Mouse (Mus musculus) megakaryocyte, embryonic 14.5 days (primary cell): Measurements from ENCODE around the gene Matk. TPM values are rescaled to one million over a fixed set of nuclear protein-coding genes. Genes with fewer than 3 reads are reported as not detected.

ENCODE experiments used
- H3K27me3 ChIP-seq: replicated peaks from 2 replicates; pipeline ENCODE3; 2012; ENCODE audit warnings: inconsistent platforms
- H3K36me3 ChIP-seq: replicated peaks from 2 replicates; pipeline ENCODE3; 2012; ENCODE audit warnings: low read length, inconsistent platforms, mixed read lengths
- H3K4me1 ChIP-seq: 2 replicates; pipeline ENCODE4 v1.6.1; 2012; ENCODE audit warnings: inconsistent platforms
- H3K4me3 ChIP-seq: replicated peaks from 2 replicates; pipeline ENCODE3; 2012; ENCODE audit warnings: moderate library complexity, mild to moderate bottlenecking, inconsistent platforms
- H3K9me3 ChIP-seq: 2 replicates; pipeline ENCODE4 v1.6.1; 2012; ENCODE audit warnings: inconsistent platforms
- FLI1 ChIP-seq: IDR thresholded peaks from 2 replicates; pipeline ENCODE4 v1.6.1; 2012; ENCODE audit warnings: low read length, inconsistent platforms, mixed read lengths
- GATA1 ChIP-seq: IDR thresholded peaks from 3 replicates; pipeline ENCODE4 v1.6.1; 2012; ENCODE audit warnings: mixed read lengths, low read length, inconsistent platforms, borderline replicate concordance
- polyA plus RNA-seq: library from polyadenylated mRNA; stranded (reverse); fragments of >175 nt; gene quantifications from 2 replicates; pipeline ENCODE4 v1.2.3, GENCODE M21; 2012; ENCODE audit warnings: low replicate concordance; ENCODE audit not compliant: insufficient read depth

The Matk gene
- polyA plus RNA-seq, 1 experiment = 21.4 TPM

DNA sequence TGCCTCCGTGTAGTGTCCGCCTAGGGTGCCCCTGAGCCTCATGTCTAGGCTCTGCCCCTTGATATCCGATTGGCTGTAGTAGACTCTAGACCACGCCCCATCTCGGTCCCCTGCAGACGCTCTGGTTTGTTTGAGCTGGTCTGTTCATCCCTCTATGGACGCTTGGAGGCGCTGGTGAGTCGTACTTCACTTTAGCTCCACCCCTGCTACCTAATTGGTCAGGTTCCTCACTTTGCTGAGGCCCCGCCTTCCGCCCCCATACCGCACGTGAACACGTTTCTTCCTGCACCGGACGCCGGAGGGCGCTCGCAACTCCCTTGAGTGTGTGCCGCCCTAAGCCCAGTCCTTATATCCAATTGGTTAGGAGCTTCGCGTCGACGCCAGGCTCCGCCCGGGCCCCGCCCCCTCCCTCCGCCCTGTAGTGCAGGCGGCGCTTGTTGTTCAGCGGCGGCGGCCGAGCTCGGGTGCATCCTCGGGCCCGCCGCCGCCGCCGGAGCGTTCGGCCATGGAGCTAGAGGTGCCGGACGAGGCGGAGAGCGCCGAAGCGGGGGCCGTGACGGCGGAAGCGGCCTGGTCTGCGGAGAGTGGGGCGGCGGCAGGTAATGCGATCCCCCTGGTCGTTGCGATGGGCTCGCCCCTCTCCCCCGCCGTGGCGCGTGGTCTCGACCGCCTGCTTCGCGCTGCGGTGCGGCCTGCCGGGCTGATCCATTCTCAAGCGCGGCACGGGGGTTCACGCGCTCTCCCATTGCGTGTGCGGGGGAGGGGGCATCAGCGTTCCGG is 40.0 kb downstream of the Matk start, which contains the start of gene Pip5k1c:
Pip5k1c (plus strand) TSS at position 410 of the 780 bp plus-strand sequence.
- Histone ChIP-seq H3K36me3 (peaks cover 25% of the 10 kb centered on the region), H3K9me3 (no peaks in the 10 kb centered on the region), H3K4me3 (peak within 1 kb of the TSS; percentile 99), H3K27me3 (no peaks in the 10 kb centered on the region), H3K4me1 (peaks cover 81% of the 10 kb centered on the region)
- TF ChIP-seq GATA1 (no peak), FLI1 (no peak)

DNA sequence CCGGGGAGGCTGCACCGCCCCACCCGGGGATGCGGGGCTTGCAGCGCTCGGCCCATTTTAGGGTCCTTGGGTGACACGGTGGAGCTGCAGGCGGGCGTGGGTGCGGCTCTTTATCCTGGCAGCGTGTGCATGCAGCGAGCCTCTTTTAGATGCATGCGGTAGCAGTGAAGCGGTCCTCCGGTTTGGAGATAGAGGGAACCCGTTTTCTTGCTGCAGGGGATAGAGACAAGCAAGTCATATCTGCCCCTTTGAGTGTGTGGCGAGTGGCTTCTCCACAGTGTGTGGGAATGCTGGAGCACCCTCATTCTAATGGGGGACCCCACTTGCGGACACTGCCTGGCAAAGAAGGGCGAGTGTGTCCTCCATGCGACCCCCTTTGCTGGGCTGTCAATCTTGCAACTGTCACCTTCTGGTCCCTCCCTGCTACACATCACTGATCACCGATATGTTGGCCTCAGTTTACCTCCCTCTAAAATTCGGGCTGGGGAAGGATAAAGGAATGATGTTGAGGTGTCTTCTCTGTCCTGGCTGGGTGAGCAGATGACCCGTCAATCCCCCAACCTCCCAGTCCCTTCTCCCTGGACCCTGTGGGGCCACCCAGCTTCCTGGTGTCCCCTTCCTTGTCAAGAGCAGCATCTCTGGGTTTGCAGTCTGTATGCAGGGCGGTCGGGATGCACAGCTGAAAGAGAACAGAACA is 40.7 kb downstream of the Matk start:
- H3K27me3 ChIP-seq = no peaks in the 10 kb centered on the region
- H3K36me3 ChIP-seq = peaks cover 28% of the 10 kb centered on the region
- TF ChIP-seq GATA1 (no peak), FLI1 (no peak)
- peak overlapping the region; percentile 99 for H3K4me3 ChIP-seq
- H3K9me3 ChIP-seq = no peaks in the 10 kb centered on the region
- H3K4me1 ChIP-seq = peaks cover 81% of the 10 kb centered on the region

DNA sequence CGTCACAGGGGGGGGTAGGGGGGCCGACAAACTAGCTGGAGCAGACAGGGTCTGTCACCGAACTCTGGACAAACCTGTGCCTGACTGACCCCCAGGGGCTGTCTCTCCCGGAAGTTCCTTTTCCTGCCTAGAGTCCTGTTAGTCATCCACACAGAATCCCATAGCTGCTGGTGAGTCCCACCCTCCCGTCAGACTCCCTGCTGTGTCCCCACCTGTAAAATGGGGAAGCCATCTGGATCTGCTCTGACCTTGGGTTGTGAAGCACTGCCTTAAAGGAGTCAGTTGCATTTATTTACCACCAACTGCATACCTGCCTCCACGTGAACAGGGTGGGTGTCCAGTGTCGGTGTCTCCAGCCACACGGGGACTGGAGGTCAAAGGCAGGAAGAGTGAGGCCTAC is 41.7 kb downstream of the Matk start:
- no peaks in the 10 kb centered on the region for H3K27me3 ChIP-seq
- no peaks in the 10 kb centered on the region for H3K9me3 ChIP-seq
- peaks cover 37% of the 10 kb centered on the region for H3K36me3 ChIP-seq
- no peak for TF ChIP-seq GATA1
- TF ChIP-seq FLI1 = no peak
- peak overlapping the region; percentile 99 for H3K4me3 ChIP-seq
- H3K4me1 ChIP-seq = peaks cover 81% of the 10 kb centered on the region

DNA sequence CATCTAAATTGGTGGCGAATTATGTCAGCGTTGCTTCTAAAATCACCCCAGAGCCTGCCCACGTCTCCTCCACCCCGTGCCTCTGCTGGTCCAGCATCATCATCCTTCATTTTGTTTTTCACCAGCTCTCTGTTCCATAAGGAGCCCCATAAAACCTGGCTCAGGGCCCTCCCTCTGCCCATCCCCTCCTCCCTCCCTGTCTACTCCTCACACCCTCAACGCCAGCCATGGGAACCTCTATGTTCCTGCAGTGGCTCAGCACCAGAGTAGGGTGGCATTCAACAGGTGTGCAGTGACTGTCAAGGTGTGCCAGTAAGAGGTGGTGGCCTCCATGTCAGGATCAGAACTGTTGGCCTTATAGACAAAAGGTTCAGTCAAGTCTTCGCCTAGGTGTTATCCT is 42.5 kb downstream of the Matk start:
- Histone ChIP-seq H3K9me3 (no peaks in the 10 kb centered on the region), H3K4me3 (peak overlapping the region; percentile 99), H3K27me3 (no peaks in the 10 kb centered on the region), H3K4me1 (peaks cover 85% of the 10 kb centered on the region), H3K36me3 (peaks cover 44% of the 10 kb centered on the region)
- no peak for TF ChIP-seq FLI1
- no peak for TF ChIP-seq GATA1

DNA sequence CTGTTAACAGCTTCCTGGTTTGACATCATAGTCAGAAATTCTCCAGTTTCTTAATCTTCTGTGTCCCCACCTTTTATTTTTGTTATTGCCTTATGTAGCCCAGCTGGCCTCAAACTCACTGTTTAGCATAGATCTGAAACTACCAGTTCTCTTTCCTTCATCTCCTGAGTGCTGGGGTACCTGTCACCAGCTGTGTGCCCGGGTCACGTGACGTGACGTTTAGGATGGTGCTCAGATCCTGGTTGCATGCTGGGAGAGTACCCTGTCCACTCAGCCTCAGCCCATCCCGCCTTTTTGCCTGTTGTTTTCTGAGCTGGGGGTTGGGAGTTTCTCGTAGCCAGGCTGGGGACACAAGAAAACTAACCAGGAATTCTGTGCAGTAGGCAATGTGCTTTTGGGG is 44.5 kb downstream of the Matk start:
- no peaks in the 10 kb centered on the region for H3K9me3 ChIP-seq
- H3K4me3 ChIP-seq = peak overlapping the region; percentile 90
- no peaks in the 10 kb centered on the region for H3K27me3 ChIP-seq
- peaks cover 93% of the 10 kb centered on the region for H3K4me1 ChIP-seq
- TF ChIP-seq FLI1 = no peak
- TF ChIP-seq GATA1 = no peak
- H3K36me3 ChIP-seq = peaks cover 64% of the 10 kb centered on the region

DNA sequence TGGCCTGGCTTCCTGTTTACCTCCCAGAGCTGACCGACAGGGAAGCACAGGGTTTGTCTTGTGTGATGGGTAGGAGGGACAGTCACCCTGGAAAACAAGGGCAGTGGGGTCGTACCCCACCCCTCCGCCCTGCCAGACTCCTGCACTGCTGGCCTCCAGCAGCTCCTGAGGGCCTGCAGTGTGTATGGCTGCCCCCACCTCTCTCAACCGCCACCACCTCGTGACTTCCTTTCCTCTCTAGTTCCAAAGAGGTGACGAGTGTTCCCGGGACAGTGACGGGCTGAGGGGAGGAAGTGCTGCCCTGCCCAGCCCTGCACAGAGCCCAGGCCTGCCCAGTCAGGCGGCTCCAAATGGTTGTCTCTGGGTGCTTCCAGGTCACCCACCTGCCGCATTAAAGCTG is 45.1 kb downstream of the Matk start:
- H3K4me3 ChIP-seq = peak overlapping the region; percentile 90
- peaks cover 67% of the 10 kb centered on the region for H3K36me3 ChIP-seq
- H3K27me3 ChIP-seq = no peaks in the 10 kb centered on the region
- TF ChIP-seq GATA1 = no peak
- TF ChIP-seq FLI1 = no peak
- H3K4me1 ChIP-seq = peaks cover 96% of the 10 kb centered on the region
- no peaks in the 10 kb centered on the region for H3K9me3 ChIP-seq

DNA sequence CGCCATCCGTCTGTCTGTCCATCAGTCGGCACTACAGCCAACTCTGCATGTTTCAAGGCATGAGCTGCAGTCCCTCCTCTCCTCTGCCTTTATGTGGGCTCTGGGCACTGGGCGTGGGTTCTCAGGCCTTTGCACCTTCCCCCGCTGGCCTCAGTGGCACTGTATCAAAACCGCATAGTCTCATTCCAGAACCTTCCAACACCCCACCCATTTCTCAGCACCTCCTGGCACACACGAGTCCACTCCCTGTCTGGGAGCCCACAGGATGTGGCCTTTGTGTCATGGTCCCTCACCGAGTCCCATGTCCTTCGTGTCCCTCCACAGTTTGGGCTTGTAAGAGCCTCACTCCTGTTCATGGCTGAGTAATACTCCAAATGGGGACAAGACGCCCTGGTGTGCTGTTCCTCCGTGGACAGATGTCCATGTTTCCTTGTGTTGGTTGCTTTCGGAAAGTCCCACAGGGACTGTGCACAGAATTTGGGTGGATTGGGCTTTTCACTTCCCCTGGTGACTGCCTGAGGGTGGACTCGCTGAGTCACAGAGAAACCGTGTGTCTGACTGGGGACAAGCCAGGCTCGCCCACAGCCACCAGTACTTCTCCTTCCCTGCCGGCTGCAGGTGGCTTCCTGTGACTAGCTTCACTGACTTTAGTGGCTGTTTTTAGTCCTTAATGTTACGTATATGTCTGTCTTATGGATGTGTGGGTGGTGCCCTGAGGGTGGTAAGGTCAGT is 45.8 kb downstream of the Matk start:
- no peak for TF ChIP-seq GATA1
- TF ChIP-seq FLI1 = no peak
- no peaks in the 10 kb centered on the region for H3K9me3 ChIP-seq
- peaks cover 67% of the 10 kb centered on the region for H3K36me3 ChIP-seq
- H3K4me3 ChIP-seq = peak overlapping the region; percentile 90
- no peaks in the 10 kb centered on the region for H3K27me3 ChIP-seq
- peaks cover 100% of the 10 kb centered on the region for H3K4me1 ChIP-seq

DNA sequence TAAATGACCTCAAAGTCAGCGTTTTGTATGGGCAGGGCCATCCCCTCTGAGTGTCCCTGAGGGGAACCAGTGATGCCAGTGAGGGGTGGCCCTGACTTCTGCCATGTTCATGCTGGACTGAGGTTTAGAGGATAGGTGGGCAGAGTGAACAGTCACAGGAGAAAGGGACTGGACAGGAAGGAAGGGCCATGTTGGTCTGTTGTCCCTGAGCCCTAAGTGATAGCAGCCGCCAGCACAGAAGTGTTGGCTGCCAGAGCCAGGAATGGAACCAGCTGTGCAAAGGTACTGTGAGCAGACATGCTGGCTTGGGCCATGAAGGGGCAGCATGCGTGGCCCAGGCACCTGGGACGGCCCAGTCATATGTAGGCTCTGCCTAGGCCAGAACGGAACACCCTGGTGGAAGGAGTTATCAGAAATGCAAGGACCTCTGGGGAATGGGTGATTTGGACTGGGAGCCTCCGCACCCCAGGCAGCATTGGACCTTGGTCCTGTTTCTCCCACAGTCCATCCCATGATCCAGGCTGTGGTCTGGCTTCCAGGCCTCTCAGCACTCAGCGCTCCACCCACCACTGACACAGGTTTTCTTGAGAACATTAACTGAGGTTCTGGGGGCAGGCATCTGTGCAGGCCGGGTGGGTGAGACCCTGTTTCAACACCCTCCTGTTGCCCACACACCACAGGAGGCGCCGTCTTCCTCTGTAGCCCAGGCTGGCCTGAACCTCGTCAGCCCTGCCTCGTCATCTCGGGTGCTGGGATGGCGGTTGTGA is 47.0 kb downstream of the Matk start:
- Histone ChIP-seq H3K27me3 (no peaks in the 10 kb centered on the region), H3K9me3 (no peaks in the 10 kb centered on the region), H3K4me3 (peak overlapping the region; percentile 90), H3K36me3 (peaks cover 62% of the 10 kb centered on the region), H3K4me1 (peaks cover 100% of the 10 kb centered on the region)
- TF ChIP-seq FLI1 (no peak), GATA1 (no peak)

DNA sequence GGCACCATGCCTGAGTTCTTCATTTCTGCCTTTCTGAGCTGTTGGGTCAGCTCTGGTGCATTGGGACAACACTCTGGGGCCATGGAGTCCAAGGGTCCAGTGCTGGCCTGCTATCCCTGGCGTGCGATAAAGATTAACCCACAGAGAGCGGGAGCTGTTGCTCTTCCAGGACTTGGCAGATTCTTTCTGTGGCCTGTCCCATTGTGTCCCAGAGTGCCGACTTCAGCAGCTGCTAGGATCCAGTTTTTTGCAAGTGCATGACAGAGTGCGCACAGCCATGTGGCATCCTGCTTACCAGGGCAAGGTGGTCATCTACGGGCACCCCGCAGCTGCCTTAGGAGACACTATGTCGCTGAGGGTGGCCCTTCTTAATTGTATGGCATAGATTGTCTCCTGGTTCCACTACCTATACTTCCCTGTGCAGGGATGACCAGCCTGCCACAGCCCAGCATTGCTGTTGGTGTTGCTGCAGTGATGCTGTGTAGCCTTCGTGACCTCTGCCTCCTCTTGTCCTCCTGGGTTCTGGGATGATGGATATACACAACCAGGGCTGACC is 47.7 kb downstream of the Matk start:
- Histone ChIP-seq H3K36me3 (peaks cover 62% of the 10 kb centered on the region), H3K4me1 (peaks cover 100% of the 10 kb centered on the region), H3K4me3 (peak overlapping the region; percentile 90), H3K27me3 (no peaks in the 10 kb centered on the region), H3K9me3 (no peaks in the 10 kb centered on the region)
- TF ChIP-seq FLI1 (no peak), GATA1 (no peak)
